19 mouse cellular contexts compared by ENCODE assay signal in the genomic region with DNA sequence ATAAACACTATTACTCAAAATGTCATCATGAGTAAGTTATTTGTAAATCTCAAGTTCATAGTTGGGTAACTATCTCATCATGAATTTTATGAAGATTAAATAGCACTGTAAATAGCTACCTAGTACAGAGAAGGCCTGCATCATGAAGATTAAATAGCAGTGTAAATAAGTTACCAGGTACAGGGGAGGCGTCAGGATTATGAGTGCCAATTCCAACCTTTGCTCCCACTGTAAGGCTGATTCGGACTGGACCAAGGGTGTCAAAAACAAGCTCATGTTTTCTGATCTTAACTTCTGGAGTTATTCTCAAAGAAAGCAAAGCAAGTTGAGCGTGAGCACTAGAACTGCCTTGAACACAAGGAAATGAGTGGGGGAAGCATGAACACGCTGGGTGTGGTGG. TPM values are rescaled to one million over a fixed set of nuclear protein-coding genes. Genes with fewer than 3 reads are reported as not detected.
DNase-seq lines count a peak whose midpoint lies in the region; ATAC-seq and TF ChIP-seq lines count a peak whose summit lies in the region.
"Had no signal": no experiment of that assay in that cellular context is flagged by ENCODE, and none has a peak within 500 bp of the region (broad histone marks: within the 10 kb centered on the region; RNA-seq: fewer than 3 reads in every experiment).

No protein-coding gene starts in this region.

- no peaks in the 10 kb centered on the region for H3K27me3 ChIP-seq in kidney, embryonic 14.5 days (ENCODE audit: control insufficient read depth, insufficient read depth, low read length)
- H3K27me3 ChIP-seq: heart, embryonic 15.5 days had no signal

- H3K4me3 ChIP-seq in kidney, embryonic 14.5 days (ENCODE audit: low read length) = no peak overlapping the region
- H3K4me3 ChIP-seq in bone marrow macrophage, adult 2 months (ENCODE audit: insufficient read depth, low read length) = no peak overlapping the region
- no peak overlapping the region for H3K4me3 ChIP-seq in brown adipose tissue, adult 24 weeks (ENCODE audit: insufficient read depth, low read depth, low read length)
- no peak overlapping the region for H3K4me3 ChIP-seq in lung, adult 2 months (replicated peaks; ENCODE audit: extremely low read depth, low read depth, low read length)
- H3K4me3 ChIP-seq: embryonic facial prominence, embryonic 10.5 days; heart, adult 2 months; heart, embryonic 15.5 days; hindbrain, embryonic 10.5 days had no signal

- no peaks in the 10 kb centered on the region for H3K4me1 ChIP-seq in kidney, embryonic 14.5 days (ENCODE audit: control insufficient read depth, insufficient read depth, low read length)
- peaks cover 20% of the 10 kb centered on the region for H3K4me1 ChIP-seq in bone marrow macrophage, adult 2 months (ENCODE audit: control insufficient read depth, insufficient read depth, low read length)
- no peaks in the 10 kb centered on the region for H3K4me1 ChIP-seq in brown adipose tissue, adult 24 weeks (ENCODE audit: control insufficient read depth, insufficient read depth, insufficient read length, low read length)
- H3K4me1 ChIP-seq in lung, adult 2 months (ENCODE audit: control insufficient read depth, insufficient read depth, low read length) = no peaks in the 10 kb centered on the region
- H3K4me1 ChIP-seq: embryonic facial prominence, embryonic 10.5 days; heart, embryonic 15.5 days; hindbrain, embryonic 10.5 days had no signal

- no peak for TF ChIP-seq POLR2A in bone marrow macrophage, adult 2 months (IDR thresholded peaks at IDR 0.05; ENCODE audit: borderline replicate concordance, low read depth, low read length)
- TF ChIP-seq POLR2A in lung, adult 2 months (IDR thresholded peaks at IDR 0.05; ENCODE audit: borderline replicate concordance, extremely low read depth, low read depth, low read length) = no peak

- no peak overlapping the region for H3K9ac ChIP-seq in kidney, embryonic 14.5 days (ENCODE audit: low read depth, low read length)
- H3K9ac ChIP-seq: heart, embryonic 15.5 days; hindbrain, embryonic 14.5 days had no signal

- no peaks in the 10 kb centered on the region for H3K9me3 ChIP-seq in kidney, embryonic 14.5 days (ENCODE audit: control insufficient read depth, low read length)
- H3K9me3 ChIP-seq: embryonic facial prominence, embryonic 10.5 days; heart, embryonic 15.5 days; hindbrain, embryonic 10.5 days had no signal

- H3K27ac ChIP-seq in kidney, embryonic 14.5 days (ENCODE audit: low read depth, low read length) = no peak overlapping the region
- peak overlapping the region; percentile 39 for H3K27ac ChIP-seq in bone marrow macrophage, adult 2 months (ENCODE audit: insufficient read depth, low read depth, low read length)
- H3K27ac ChIP-seq in brown adipose tissue, adult 24 weeks (replicated peaks; ENCODE audit: low read depth, low read length) = peak overlapping the region; percentile 40; the same call in 1 of the 2 replicates
- H3K27ac ChIP-seq: embryonic facial prominence, embryonic 10.5 days; heart, adult 2 months; heart, embryonic 15.5 days; hindbrain, embryonic 10.5 days; hindbrain, embryonic 14.5 days had no signal

- DNase-seq in kidney, adult 18-20 months = peak; percentile 45
- DNase-seq in kidney, postnatal 14 days = peak; percentile 59
- no peak for DNase-seq in lung, adult 2 months
- no peak for DNase-seq in gastrocnemius, postnatal 10 days
- no peak for DNase-seq in thymus, postnatal 36 days
- DNase-seq: adrenal gland, adult 8-10 months; cerebellum, adult 2 months; cerebellum, postnatal 10 days; gastrocnemius, postnatal 14 days had no signal

- H3K4me2 ChIP-seq in kidney, embryonic 14.5 days (replicated peaks; ENCODE audit: low read depth, low read length) = no peak overlapping the region
- H3K4me2 ChIP-seq: heart, embryonic 11.5 days; heart, embryonic 15.5 days; hindbrain, embryonic 14.5 days had no signal

- 87% methylated on average over 4 of the region's 4 CpGs for WGBS in kidney, embryonic 14.5 days
- WGBS in lung, adult 2 months = 93% methylated on average over 4 of the region's 4 CpGs

- H3K36me3 ChIP-seq in kidney, embryonic 14.5 days (ENCODE audit: control insufficient read depth, insufficient read depth, low read length) = no peaks in the 10 kb centered on the region
- H3K36me3 ChIP-seq: embryonic facial prominence, embryonic 10.5 days; heart, embryonic 15.5 days; hindbrain, embryonic 10.5 days had no signal

- no peak for TF ChIP-seq CTCF in bone marrow macrophage, adult 2 months (IDR thresholded peaks at IDR 0.05; ENCODE audit: low read depth, low read length)
- TF ChIP-seq CTCF in lung, adult 2 months (IDR thresholded peaks at IDR 0.05; ENCODE audit: insufficient read depth, low read length) = no peak

- ATAC-seq in kidney, embryonic 14.5 days (ENCODE audit: low FRiP score, low TSS enrichment) = no peak
- ATAC-seq: forebrain, embryonic 14.5 days had no signal

RNA-seq across cellular contexts. Expression of a gene that starts 14.3 kb away (rescaled TPM):
- 14.7 and 15.7 TPM in 2 replicates for polyA plus RNA-seq in kidney, embryonic 14.5 days (2014; fragmentation: Nextera tagmentation; extraction: Ambion mirVana)
- 13.7 and 15.0 TPM in 2 replicates for polyA plus RNA-seq in bone marrow macrophage, adult 2 months (2012; ENCODE audit: insufficient read depth, insufficient read length, missing spikeins)
- 16.5 and 18.2 TPM in 2 replicates for polyA plus RNA-seq in brown adipose tissue, adult 24 weeks (2012; ENCODE audit: insufficient read depth, insufficient read length, missing spikeins)
- 1.3 and 2.0 TPM in 2 replicates for polyA plus RNA-seq in lung, adult 2 months (2012; rRNA removed)
- total RNA-seq in gastrocnemius, postnatal 10 days (2021) = 1 to 10 TPM; 3.1 to 3.7 TPM

RNA-seq across cellular contexts. Expression of a gene that starts 51.9 kb away (rescaled TPM):
- polyA plus RNA-seq in kidney, embryonic 14.5 days (2014; fragmentation: Nextera tagmentation; extraction: Ambion mirVana) = 9.0 and 14.5 TPM in 2 replicates
- 137 and 144 TPM in 2 replicates for polyA plus RNA-seq in bone marrow macrophage, adult 2 months (2012; ENCODE audit: insufficient read depth, insufficient read length, missing spikeins)
- 5.9 and 6.0 TPM in 2 replicates for polyA plus RNA-seq in brown adipose tissue, adult 24 weeks (2012; ENCODE audit: insufficient read depth, insufficient read length, missing spikeins)
- 31.1 and 35.2 TPM in 2 replicates for polyA plus RNA-seq in lung, adult 2 months (2012; rRNA removed)
- total RNA-seq in gastrocnemius, postnatal 10 days (2021) = 10 to 100 TPM; 16.6 to 17.2 TPM

Comparison
In these comparisons a context has a peak if more than half of its experiments do, and no peak if none do; other contexts are left out.
1. DNase-seq: peak in kidney, adult 18-20 months (single experiment) and kidney, postnatal 14 days (single experiment); none in lung, adult 2 months (single experiment), gastrocnemius, postnatal 10 days (single experiment) and thymus, postnatal 36 days (0 of 2).